Mouse (Mus musculus): ENCODE measurements around the gene Rcn3.

Rcn3 gene

GRCm38 (mm10) chr7:45073949-45074348 is 18.1 kb downstream of the Rcn3 start:
- DNase-seq (ENCODE audit: low spot score in 2 of 2): no peak

GRCm38 (mm10) chr7:45073171-45073707 is 18.8 kb downstream of the Rcn3 start:
- DNase-seq (ENCODE audit: low spot score in 2 of 2): no peak

- DNase-seq (ENCODE audit: low spot score in 2 of 2): no peak
These were observed 19.8 kb downstream of the Rcn3 start for GRCm38 (mm10) chr7:45072230-45072629.

GRCm38 (mm10) chr7:45069671-45070070 is 22.4 kb downstream of the Rcn3 start:
- DNase-seq (ENCODE audit: low spot score in 2 of 2): no peak

GRCm38 (mm10) chr7:45068000-45068318 is 24.1 kb downstream of the Rcn3 start:
- DNase-seq (ENCODE audit: low spot score in 2 of 2): peak; percentile 50 to 79

- no peak for DNase-seq (ENCODE audit: low spot score in 2 of 2)
These were observed 24.6 kb downstream of the Rcn3 start for GRCm38 (mm10) chr7:45067190-45067999.

- DNase-seq (ENCODE audit: low spot score in 2 of 2): peak; percentile 96 to 97
These were observed 29.7 kb downstream of the Rcn3 start, which contains the start of the genes Nosip and Prrg2 for GRCm38 (mm10) chr7:45062239-45062835. Gene Nosip (plus strand): TSS chr7:45062429. Gene Prrg2 (minus strand): TSS chr7:45062677.

GRCm38 (mm10) chr7:45061532-45062075 is 30.4 kb downstream of the Rcn3 start:
- DNase-seq (ENCODE audit: low spot score in 2 of 2): no peak

- peak in 1 of 2 experiments; percentile 56 for DNase-seq (ENCODE audit: low spot score in 2 of 2)
These were observed 31.3 kb downstream of the Rcn3 start for GRCm38 (mm10) chr7:45060632-45061122.

GRCm38 (mm10) chr7:45058607-45059571 is 33.1 kb downstream of the Rcn3 start:
- peak in 1 of 2 experiments; percentile 58 for DNase-seq (ENCODE audit: low spot score in 2 of 2)

- DNase-seq (ENCODE audit: low spot score in 2 of 2): no peak
These were observed 35.1 kb downstream of the Rcn3 start for GRCm38 (mm10) chr7:45056972-45057348.

GRCm38 (mm10) chr7:45056329-45056971 is 35.6 kb downstream of the Rcn3 start:
- peak in 1 of 2 experiments; percentile 57 for DNase-seq (ENCODE audit: low spot score in 2 of 2)

- peak; percentile 90 for DNase-seq (ENCODE audit: low spot score in 2 of 2)
These were observed 38.0 kb downstream of the Rcn3 start for GRCm38 (mm10) chr7:45053931-45054510.

GRCm38 (mm10) chr7:45053117-45053930 is 38.7 kb downstream of the Rcn3 start:
- DNase-seq (ENCODE audit: low spot score in 2 of 2): peak; percentile 68 to 85

GRCm38 (mm10) chr7:45052862-45053116 is 39.2 kb downstream of the Rcn3 start, which contains the start of gene Prr12:
Gene Prr12 (minus strand): TSS chr7:45052881.
- no peak for DNase-seq (ENCODE audit: low spot score in 2 of 2)

GRCm38 (mm10) chr7:45052181-45052861 is 39.7 kb downstream of the Rcn3 start:
- peak in 1 of 2 experiments; percentile 74 for DNase-seq (ENCODE audit: low spot score in 2 of 2)

- DNase-seq (ENCODE audit: low spot score in 2 of 2): peak in 1 of 2 experiments; percentile 62
These were observed 40.4 kb downstream of the Rcn3 start for GRCm38 (mm10) chr7:45051601-45051974.

GRCm38 (mm10) chr7:45050945-45051600 is 40.9 kb downstream of the Rcn3 start:
- DNase-seq (ENCODE audit: low spot score in 2 of 2): peak; percentile 60 to 67

Measured in spleen, postnatal 4 days (tissue).